ENCODE assay signal across 17 mouse cellular contexts in the genomic region with DNA sequence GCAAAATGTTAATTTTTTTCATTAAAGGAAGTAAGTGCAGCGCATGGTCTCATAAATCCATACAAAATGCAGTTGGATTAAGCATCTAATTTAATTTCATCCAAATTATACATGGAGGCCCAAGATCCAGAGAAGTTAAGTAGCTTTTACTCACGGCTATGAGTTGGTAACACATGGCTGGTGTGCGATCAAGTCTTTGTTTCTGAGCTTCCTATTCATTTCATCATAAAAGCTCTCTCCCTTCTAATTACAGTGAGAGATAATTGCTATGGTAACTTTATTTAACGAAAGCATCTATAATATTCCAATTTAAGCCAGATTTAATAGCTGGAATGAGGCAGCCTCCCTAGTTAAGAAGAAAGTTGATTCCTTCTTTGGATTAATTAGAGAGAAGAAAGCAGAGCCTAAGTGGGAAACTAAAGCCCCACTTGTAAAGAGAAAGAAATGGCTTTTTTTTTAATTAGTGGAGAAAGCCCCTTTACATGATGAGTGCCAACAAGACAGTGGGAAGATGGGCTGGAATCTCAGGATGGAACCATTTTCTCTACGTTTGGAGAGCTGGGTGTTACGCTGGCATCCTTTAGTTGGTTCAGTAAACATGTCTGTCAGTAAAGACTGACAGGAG.
"Had no signal": no experiment of that assay in that cellular context is flagged by ENCODE, and none has a peak within 500 bp of the region (broad histone marks: within the 10 kb centered on the region; RNA-seq: fewer than 3 reads in every experiment).

No protein-coding gene starts in this region.

- H3K9me3 ChIP-seq: limb, embryonic 10.5 days; limb, embryonic 13.5 days; liver, embryonic 13.5 days had no signal

- H3K36me3 ChIP-seq: limb, embryonic 10.5 days; limb, embryonic 13.5 days; liver, embryonic 13.5 days had no signal

- H3K27ac ChIP-seq: kidney, postnatal 0 days; layer of hippocampus, adult 2 months; limb, embryonic 10.5 days; limb, embryonic 13.5 days; liver, embryonic 13.5 days had no signal

- H3K4me3 ChIP-seq: layer of hippocampus, adult 2 months; limb, embryonic 10.5 days; limb, embryonic 13.5 days; liver, embryonic 13.5 days had no signal

- H3K4me1 ChIP-seq: limb, embryonic 10.5 days; liver, embryonic 13.5 days had no signal

- DNase-seq: kidney, adult 18-20 months; kidney, postnatal 25 days; layer of hippocampus, adult 9-11 months; liver; liver, embryonic 13.5 days; lung, adult 2 months; lung, postnatal 14 days; lung, postnatal 4 days; midbrain, embryonic 14.5 days; right cerebral cortex, postnatal 25 days; thymus, adult 18-20 months; thymus, postnatal 36 days had no signal

- H3K9ac ChIP-seq: limb, embryonic 13.5 days; liver, embryonic 13.5 days had no signal

- H3K4me2 ChIP-seq: limb, embryonic 13.5 days; liver, embryonic 13.5 days; midbrain, embryonic 11.5 days had no signal

- H3K27me3 ChIP-seq: limb, embryonic 13.5 days; liver, embryonic 13.5 days had no signal
